Mouse (Mus musculus): ENCODE data around the gene Smyd3. TPM values are rescaled to one million over a fixed set of nuclear protein-coding genes. Genes with fewer than 3 reads are reported as not detected.

Gene Smyd3
- polyA plus RNA-seq, 1 experiment from 2014 or later = 22.3 TPM

DNA sequence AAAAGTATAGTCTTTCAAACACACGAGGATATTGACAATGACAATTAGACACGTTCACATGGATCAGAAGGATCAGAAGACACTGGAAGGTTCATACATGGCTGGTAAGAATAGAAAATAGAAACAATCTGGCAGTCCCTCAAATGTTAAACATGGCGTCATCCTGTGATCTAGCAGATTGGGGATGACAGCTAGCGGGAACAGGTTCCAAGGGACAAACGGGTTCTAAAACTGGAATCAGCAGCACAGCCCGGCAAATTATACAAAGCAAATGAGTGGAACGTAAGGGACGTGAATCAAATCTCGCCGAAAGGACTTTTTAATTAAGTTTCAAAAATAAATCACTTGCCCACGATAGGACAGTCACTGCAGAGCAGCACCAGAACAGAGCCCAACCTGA is 81.2 kb downstream of the Smyd3 start:
- no peak for DNase-seq (ENCODE audit: low spot score)
- H3K27ac ChIP-seq = no peak overlapping the region
- no peaks in the 10 kb centered on the region for H3K27me3 ChIP-seq (ENCODE audit: low read depth, poor library complexity, severe bottlenecking)
- H3K4me1 ChIP-seq = peaks cover 2% of the 10 kb centered on the region; the same call in 1 of the 2 replicates
- WGBS = 71% methylated on average over 11 of the region's 11 CpGs
- H3K4me3 ChIP-seq = no peak overlapping the region
- no peaks in the 10 kb centered on the region for H3K9me3 ChIP-seq (replicated peaks)
- no peaks in the 10 kb centered on the region for H3K36me3 ChIP-seq

DNA sequence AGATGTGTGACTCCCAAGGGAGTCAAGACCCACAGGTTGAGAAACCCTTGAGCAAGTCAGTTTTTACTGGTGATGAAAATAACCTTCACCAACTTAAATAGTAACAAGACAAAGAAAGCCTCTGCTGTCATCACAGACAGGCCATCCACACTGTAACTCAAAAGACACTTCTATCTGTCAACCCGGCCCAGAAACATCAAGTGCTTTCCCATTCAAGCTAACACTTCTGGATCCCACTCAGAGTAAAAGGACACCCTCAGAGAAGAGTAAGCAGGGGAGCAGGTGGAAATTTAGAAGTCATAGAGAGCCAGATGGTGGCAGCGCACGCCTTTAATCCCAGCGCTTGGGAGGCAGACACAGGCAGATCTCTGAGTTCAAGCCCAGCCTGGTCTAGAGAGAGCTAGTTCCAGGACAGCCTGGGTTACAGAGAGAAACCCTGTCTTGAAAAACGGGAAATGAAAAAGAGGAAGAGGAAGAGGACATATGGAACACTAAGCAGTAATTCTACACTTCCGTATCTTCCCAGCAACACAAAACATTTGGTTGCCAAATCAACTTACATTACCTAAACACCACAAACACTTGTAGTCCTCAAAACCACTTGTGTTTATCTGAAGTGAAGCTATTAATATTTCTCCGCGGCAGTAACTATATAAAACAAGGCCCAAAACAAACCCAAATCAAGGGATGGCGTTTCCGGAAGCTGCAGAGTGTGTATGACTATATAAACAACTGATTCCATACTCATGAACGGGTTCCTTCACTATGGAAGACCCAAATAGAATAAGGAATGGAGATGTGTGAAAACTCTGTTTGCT is 83.2 kb downstream of the Smyd3 start:
- Histone ChIP-seq H3K9me3 (replicated peaks) (no peaks in the 10 kb centered on the region), H3K27me3 (ENCODE audit: low read depth, poor library complexity, severe bottlenecking) (no peaks in the 10 kb centered on the region)
- DNase-seq (ENCODE audit: low spot score) = no peak

DNA sequence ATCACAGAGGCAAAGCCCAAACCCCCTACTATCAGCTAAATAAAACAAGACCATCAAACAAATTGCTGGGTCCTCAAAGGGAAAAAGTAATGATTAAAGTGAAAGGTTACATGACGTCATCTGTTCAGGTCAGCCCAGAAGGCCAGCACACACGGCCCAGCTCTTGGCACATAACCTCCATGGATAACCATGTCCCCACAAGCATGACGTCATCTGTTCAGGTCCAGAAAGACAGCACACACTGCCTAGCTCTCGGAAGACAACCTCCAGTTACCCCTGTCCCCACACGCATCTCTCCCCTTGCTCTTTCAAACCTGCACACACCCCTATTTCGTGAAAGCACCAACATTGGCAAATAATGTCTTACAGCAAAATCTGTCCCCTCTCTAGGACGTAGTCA is 84.0 kb downstream of the Smyd3 start:
- Histone ChIP-seq H3K27ac (no peak overlapping the region), H3K36me3 (no peaks in the 10 kb centered on the region), H3K4me1 (peaks cover 22% of the 10 kb centered on the region), H3K4me3 (no peak overlapping the region), H3K27me3 (ENCODE audit: low read depth, poor library complexity, severe bottlenecking) (no peaks in the 10 kb centered on the region), H3K9me3 (replicated peaks) (no peaks in the 10 kb centered on the region)
- WGBS = 91% methylated on average over 7 of the region's 7 CpGs
- DNase-seq (ENCODE audit: low spot score) = no peak

More for the DNA sequence above, 83.2 kb downstream of the Smyd3 start:
- H3K36me3 ChIP-seq = no peaks in the 10 kb centered on the region
- H3K4me1 ChIP-seq = peaks cover 13% of the 10 kb centered on the region
- no peak overlapping the region for H3K27ac ChIP-seq
- H3K4me3 ChIP-seq = no peak overlapping the region
- WGBS = 93% methylated on average over 11 of the region's 11 CpGs

DNA sequence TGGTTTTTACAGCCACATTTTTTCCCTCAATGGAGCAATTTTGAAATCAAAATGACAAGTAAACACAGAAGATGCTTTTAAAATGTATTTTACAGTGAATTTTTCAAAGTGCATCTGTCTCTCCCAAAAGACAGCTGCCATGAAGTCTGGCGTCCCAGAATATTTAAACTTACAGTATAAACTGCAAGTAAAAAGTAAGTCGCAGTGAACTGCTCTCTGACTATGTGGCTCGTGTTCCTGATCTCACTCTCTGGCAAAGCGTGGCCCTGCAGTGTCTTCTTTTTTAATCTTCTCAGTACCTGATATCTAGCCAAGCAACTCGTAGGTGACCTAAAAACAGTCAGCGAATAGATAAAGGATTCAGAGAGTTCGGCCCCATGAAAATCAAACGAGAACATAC is 84.5 kb downstream of the Smyd3 start:
- Histone ChIP-seq H3K9me3 (replicated peaks) (no peaks in the 10 kb centered on the region), H3K27ac (no peak overlapping the region), H3K36me3 (no peaks in the 10 kb centered on the region), H3K4me1 (peaks cover 22% of the 10 kb centered on the region), H3K27me3 (ENCODE audit: low read depth, poor library complexity, severe bottlenecking) (no peaks in the 10 kb centered on the region), H3K4me3 (no peak overlapping the region)
- WGBS = 92% methylated on average over 8 of the region's 8 CpGs
- no peak for DNase-seq (ENCODE audit: low spot score)

DNA sequence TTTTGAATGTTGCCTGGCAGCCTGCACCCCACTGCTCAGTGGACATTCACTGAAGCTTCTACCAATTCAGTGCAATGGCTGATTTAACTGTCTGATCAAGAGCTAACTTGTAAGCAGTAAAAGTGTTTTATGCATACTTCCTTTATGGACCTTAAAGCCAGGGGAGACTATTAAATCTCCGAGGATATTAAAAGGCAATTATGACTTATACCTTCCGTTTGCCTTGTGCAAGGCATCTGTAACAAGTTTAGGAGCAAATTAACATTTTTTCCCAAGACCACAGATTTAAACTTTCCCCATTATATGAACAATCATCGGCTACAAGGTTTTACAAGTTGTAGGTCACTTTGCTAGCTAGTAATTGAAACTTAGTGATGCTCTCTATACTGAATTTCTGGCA is 87.8 kb downstream of the Smyd3 start:
- Histone ChIP-seq H3K27ac (no peak overlapping the region), H3K9me3 (replicated peaks) (no peaks in the 10 kb centered on the region), H3K4me3 (no peak overlapping the region), H3K36me3 (no peaks in the 10 kb centered on the region), H3K4me1 (peaks cover 38% of the 10 kb centered on the region), H3K27me3 (ENCODE audit: low read depth, poor library complexity, severe bottlenecking) (no peaks in the 10 kb centered on the region)
- no peak for DNase-seq (ENCODE audit: low spot score)
- 35% methylated on average over 3 of the region's 3 CpGs for WGBS

DNA sequence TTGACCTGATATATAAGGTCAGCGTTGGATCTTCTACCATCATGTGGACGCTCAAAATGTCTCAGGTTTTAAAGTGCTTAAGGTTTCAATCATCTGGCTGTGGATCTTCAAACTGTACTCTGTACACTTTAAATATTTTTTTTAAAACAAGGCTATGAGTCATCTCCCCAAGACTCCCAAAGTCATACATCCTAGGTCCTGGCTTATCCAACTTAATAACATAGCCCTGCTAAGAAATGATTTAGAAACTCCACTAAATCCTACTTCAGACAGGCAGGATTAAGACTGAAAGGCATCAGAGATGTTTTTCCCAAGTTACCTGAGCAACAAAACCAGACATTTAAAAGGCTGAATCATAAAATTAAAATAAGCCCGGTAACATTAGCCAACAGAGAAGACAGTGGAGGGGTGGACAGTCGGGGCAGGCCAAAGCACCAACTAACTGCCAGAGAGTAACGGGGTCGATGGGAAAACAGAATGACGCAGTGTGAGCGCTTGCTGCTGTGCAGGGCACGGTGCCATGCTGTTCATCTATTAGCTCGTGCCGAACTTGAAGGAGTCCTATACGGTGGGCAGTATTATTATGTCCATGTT is 92.9 kb downstream of the Smyd3 start:
- peaks cover 40% of the 10 kb centered on the region for H3K4me1 ChIP-seq
- no peaks in the 10 kb centered on the region for H3K9me3 ChIP-seq (replicated peaks)
- H3K36me3 ChIP-seq = no peaks in the 10 kb centered on the region
- DNase-seq (ENCODE audit: low spot score) = no peak
- 92% methylated on average over 12 of the region's 12 CpGs for WGBS
- no peaks in the 10 kb centered on the region for H3K27me3 ChIP-seq (ENCODE audit: low read depth, poor library complexity, severe bottlenecking)
- no peak overlapping the region for H3K4me3 ChIP-seq
- no peak overlapping the region for H3K27ac ChIP-seq

DNA sequence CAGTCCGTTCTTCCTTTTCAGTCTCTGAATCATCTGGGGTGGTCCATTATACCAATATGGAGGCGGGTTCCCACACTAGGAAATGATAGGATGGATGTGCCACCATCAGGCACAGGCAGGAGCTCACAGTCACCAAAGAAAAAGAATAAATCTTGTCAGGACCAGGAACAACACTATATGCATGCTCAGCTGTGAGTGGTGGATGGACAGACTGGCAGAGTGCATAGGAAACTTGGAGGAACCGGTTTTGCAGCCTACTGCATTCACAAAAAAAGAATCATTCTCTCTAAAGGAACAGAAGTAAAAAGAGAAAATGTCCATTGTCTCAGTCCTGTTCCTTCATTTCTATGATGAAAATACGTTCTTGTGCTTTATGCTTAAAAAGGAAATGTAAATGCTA is 98.8 kb downstream of the Smyd3 start:
- Histone ChIP-seq H3K4me3 (no peak overlapping the region), H3K36me3 (no peaks in the 10 kb centered on the region), H3K27me3 (ENCODE audit: low read depth, poor library complexity, severe bottlenecking) (no peaks in the 10 kb centered on the region), H3K27ac (no peak overlapping the region), H3K9me3 (replicated peaks) (no peaks in the 10 kb centered on the region), H3K4me1 (peaks cover 16% of the 10 kb centered on the region)
- no peak for DNase-seq (ENCODE audit: low spot score)
- 79% methylated on average over 4 of the region's 4 CpGs for WGBS

DNA sequence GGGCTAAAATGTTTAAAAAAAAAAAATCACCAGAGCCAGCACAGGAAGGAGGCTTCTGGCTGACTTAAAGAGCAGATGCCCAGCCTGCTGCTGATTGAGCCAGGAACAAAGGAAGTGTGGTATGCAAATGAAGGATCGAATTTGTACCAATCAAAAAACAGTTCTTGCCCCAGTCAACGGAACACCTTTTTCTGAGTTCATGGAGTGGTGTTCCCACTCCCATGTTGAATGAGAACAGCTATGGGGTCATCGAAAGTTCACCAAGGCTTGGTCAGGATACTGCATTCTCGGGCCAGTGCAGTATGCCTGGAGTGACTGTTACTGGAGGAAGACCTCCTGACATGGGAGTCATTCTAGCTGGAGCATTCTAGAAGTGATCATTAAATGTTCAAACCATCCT is 109.8 kb downstream of the Smyd3 start:
- H3K9me3 ChIP-seq (replicated peaks) = no peaks in the 10 kb centered on the region; the same call in 1 of the 2 replicates
- H3K27me3 ChIP-seq (ENCODE audit: low read depth, poor library complexity, severe bottlenecking) = no peaks in the 10 kb centered on the region
- H3K36me3 ChIP-seq = peaks cover 20% of the 10 kb centered on the region
- H3K4me1 ChIP-seq = no peaks in the 10 kb centered on the region
- H3K27ac ChIP-seq = no peak overlapping the region
- 90% methylated on average over 4 of the region's 4 CpGs for WGBS
- DNase-seq (ENCODE audit: low spot score) = no peak
- no peak overlapping the region for H3K4me3 ChIP-seq

DNA sequence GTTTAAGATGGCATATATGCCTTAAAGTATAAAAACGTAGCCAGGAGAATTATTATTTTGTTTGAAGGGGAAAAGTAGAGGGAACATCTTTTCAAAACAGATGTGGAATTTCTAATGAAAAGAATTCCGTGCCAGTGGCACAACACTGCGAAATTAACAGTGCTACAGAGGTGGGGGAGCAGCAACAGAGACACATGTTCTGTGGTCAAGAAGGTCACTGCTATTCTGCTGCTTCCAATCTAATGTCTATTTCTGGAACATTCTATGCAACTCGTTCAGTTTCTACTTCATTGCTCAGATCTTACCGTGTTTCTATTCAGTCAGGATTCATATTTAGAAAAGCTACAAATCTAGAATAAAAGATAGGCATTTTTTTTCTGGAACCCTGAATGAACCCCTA is 117.0 kb downstream of the Smyd3 start:
- Histone ChIP-seq H3K9me3 (replicated peaks) (no peaks in the 10 kb centered on the region), H3K27me3 (ENCODE audit: low read depth, poor library complexity, severe bottlenecking) (no peaks in the 10 kb centered on the region), H3K36me3 (peaks cover 2% of the 10 kb centered on the region; the same call in 1 of the 2 replicates), H3K4me1 (peaks cover 22% of the 10 kb centered on the region), H3K4me3 (no peak overlapping the region), H3K27ac (no peak overlapping the region)
- DNase-seq (ENCODE audit: low spot score) = no peak
- 82% methylated on average over 5 of the region's 5 CpGs for WGBS

DNA sequence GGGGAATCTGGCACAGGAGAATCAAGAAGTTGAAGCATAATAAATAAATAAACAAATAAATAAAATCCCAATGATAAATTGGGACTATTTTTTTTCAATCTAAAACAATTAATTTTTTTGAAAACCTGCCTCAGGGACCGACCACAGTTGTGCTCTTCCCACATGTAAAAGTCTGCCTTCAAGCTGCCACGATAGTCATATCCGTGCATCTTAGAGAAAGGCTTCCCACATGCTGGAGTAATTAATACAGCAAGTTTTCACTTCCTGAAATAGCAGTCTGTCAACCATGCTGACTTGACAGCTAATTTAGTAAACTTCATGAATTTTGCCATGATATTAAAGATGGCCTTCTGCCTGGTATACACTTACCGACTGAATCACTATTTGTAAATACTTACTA is 119.2 kb downstream of the Smyd3 start:
- DNase-seq (ENCODE audit: low spot score) = no peak
- no peak overlapping the region for H3K4me3 ChIP-seq
- H3K27ac ChIP-seq = no peak overlapping the region
- 77% methylated on average over 4 of the region's 4 CpGs for WGBS
- H3K9me3 ChIP-seq (replicated peaks) = no peaks in the 10 kb centered on the region
- no peaks in the 10 kb centered on the region for H3K27me3 ChIP-seq (ENCODE audit: low read depth, poor library complexity, severe bottlenecking)
- peaks cover 22% of the 10 kb centered on the region for H3K4me1 ChIP-seq
- H3K36me3 ChIP-seq = peaks cover 2% of the 10 kb centered on the region; the same call in 1 of the 2 replicates

DNA sequence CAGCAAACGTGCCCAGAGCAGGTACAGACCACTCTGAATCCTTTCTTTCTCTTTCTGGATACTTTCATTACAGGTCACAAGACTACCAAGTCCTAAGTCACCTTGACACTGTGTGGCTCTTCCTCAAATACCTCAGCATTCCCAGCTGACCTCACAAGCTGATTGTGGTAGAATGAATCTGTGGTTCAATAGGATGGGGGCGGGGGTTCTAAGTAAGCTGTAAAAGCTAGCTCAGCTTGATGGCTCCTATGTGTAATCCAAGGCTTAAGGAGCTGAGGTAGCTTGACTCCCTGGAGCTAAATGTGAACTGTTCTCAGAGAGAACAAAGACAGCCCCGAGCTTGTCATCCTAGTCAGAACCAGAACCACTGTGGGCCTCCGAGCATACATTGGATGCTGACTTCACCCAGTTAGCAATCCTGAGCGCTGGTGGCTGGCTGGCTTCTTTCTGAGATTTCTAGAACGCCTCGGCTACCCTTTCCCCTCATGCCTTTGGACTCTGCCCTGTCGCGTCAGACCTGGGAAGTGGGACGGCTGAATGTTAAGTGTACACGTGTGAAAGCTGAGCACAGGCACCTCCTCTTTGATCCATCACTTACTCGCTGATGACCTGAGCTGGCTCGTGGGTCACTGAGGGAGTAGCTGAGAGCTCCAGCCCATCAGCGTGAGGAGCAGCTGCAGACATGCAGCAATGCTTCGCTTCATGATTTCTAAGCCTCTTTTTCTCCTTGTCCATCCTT is 131.4 kb downstream of the Smyd3 start:
- Histone ChIP-seq H3K27ac (peak overlapping the region; percentile 32; the same call in 1 of the 2 replicates), H3K36me3 (no peaks in the 10 kb centered on the region), H3K9me3 (replicated peaks) (no peaks in the 10 kb centered on the region), H3K4me1 (peaks cover 10% of the 10 kb centered on the region), H3K4me3 (no peak overlapping the region), H3K27me3 (ENCODE audit: low read depth, poor library complexity, severe bottlenecking) (no peaks in the 10 kb centered on the region)
- DNase-seq (ENCODE audit: low spot score) = no peak
- WGBS = 45% methylated on average over 15 of the region's 15 CpGs

DNA sequence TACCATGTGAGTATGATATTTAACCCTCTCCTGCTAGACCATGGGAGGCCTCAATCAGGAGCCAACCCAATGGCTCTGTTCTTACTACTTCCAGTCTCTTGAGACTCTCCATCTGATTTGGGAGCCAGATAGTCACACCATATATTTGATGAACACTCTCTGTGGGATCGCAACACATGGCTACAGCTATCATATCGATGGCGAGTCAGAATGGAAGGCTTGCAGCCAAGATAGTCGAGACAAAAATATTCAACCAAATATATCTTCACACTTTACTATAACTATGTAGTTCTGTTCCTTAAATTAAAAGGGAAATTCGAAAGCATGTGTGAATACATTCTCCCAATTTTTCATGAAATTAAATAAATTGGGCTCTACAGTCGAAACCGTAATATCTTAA is 132.2 kb downstream of the Smyd3 start:
- Histone ChIP-seq H3K36me3 (no peaks in the 10 kb centered on the region), H3K4me3 (no peak overlapping the region), H3K27me3 (ENCODE audit: low read depth, poor library complexity, severe bottlenecking) (no peaks in the 10 kb centered on the region), H3K9me3 (replicated peaks) (no peaks in the 10 kb centered on the region), H3K27ac (no peak overlapping the region), H3K4me1 (peaks cover 10% of the 10 kb centered on the region)
- no peak for DNase-seq (ENCODE audit: low spot score)
- WGBS = 95% methylated on average over 7 of the region's 7 CpGs

DNA sequence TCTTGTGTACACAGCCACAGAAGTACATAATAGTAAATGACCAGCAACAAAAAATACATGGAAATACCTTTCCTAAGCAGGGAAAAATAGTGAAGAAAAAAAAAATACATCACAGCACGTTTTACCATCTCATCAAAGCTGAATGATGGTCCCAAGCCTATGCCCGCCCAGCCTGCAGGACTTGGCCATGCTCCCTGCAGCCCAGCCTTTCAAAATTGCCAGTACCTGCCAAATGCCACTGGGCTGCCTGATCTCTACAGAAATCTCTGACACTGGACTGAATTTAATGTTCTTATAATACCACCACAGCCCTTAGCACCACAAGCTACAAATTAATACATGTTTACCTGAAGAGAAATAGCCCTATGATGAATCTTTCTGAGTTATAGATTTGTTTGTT is 133.5 kb downstream of the Smyd3 start:
- Histone ChIP-seq H3K4me1 (peaks cover 10% of the 10 kb centered on the region), H3K27me3 (ENCODE audit: low read depth, poor library complexity, severe bottlenecking) (no peaks in the 10 kb centered on the region), H3K9me3 (replicated peaks) (no peaks in the 10 kb centered on the region), H3K4me3 (no peak overlapping the region), H3K27ac (no peak overlapping the region), H3K36me3 (no peaks in the 10 kb centered on the region)
- 84% methylated on average over 2 of the region's 2 CpGs for WGBS
- no peak for DNase-seq (ENCODE audit: low spot score)
